ENCODE assay signal across 8 mouse cellular contexts in genomic region chr10:128900698-128901097, GRCm38 (mm10). TPM values are rescaled to one million over a fixed set of nuclear protein-coding genes. Genes with fewer than 3 reads are reported as not detected.
DNase-seq lines count a peak whose midpoint lies in the region; ATAC-seq and TF ChIP-seq lines count a peak whose summit lies in the region.

Gene Cd63, plus strand, starts transcription at chr10:128900989.

- no peaks in the 10 kb centered on the region for H3K9me3 ChIP-seq in hindbrain, embryonic 13.5 days
- no peaks in the 10 kb centered on the region for H3K9me3 ChIP-seq in liver, embryonic 14.5 days (ENCODE audit: control insufficient read depth, low read length)

- H3K4me1 ChIP-seq in hindbrain, embryonic 13.5 days (replicated peaks): peaks cover 14% of the 10 kb centered on the region
- 0 out of 4 replicates have a peak, but pooled peaks cover 0 to 3% of the 10 kb centered on the region in 2 experiments for H3K4me1 ChIP-seq in liver, embryonic 14.5 days (replicated peaks; ENCODE audit: control insufficient read depth in 2 of 2, insufficient read depth in 2 of 2, low read length in 1 of 2)

- no peak within 1 kb of the TSS for H3K9ac ChIP-seq in hindbrain, embryonic 13.5 days
- H3K9ac ChIP-seq in liver, embryonic 14.5 days (replicated peaks): no peak within 1 kb of the TSS

- 85% methylated on average over 3 of the region's 3 CpGs for WGBS in hindbrain, embryonic 13.5 days
- WGBS in liver, embryonic 14.5 days (ENCODE audit: insufficient replicate concordance): 58% methylated on average over 3 of the region's 3 CpGs

- no peak within 1 kb of the TSS for H3K27ac ChIP-seq in hindbrain, embryonic 13.5 days
- no peak within 1 kb of the TSS for H3K27ac ChIP-seq in liver, embryonic 14.5 days

- no peak for ATAC-seq in hindbrain, embryonic 13.5 days (ENCODE audit: low FRiP score)
- no peak for ATAC-seq in liver, embryonic 14.5 days (ENCODE audit: insufficient read depth)

- H3K36me3 ChIP-seq in hindbrain, embryonic 13.5 days: no peaks in the 10 kb centered on the region
- H3K36me3 ChIP-seq in liver, embryonic 14.5 days (replicated peaks; ENCODE audit: control insufficient read depth, insufficient read depth, low read depth): no peaks in the 10 kb centered on the region

- peaks cover 21% of the 10 kb centered on the region for H3K27me3 ChIP-seq in hindbrain, embryonic 13.5 days
- H3K27me3 ChIP-seq in liver, embryonic 14.5 days (ENCODE audit: control insufficient read depth, insufficient read depth, low read length): peaks cover 14% of the 10 kb centered on the region

- no peak for TF ChIP-seq CTCF in liver, embryonic 14.5 days (IDR thresholded peaks at IDR 0.05; ENCODE audit: low read depth)

- no peak within 1 kb of the TSS for H3K4me3 ChIP-seq in hindbrain, embryonic 13.5 days
- H3K4me3 ChIP-seq in liver, embryonic 14.5 days (ENCODE audit: insufficient read depth in 1 of 2, low read depth in 2 of 2, low read length in 2 of 2): no peak within 1 kb of the TSS

- TF ChIP-seq EP300 in liver, embryonic 14.5 days (IDR thresholded peaks at IDR 0.05; ENCODE audit: low read depth): no peak

- no peak within 1 kb of the TSS for H3K4me2 ChIP-seq in hindbrain, embryonic 13.5 days
- no peak within 1 kb of the TSS for H3K4me2 ChIP-seq in liver, embryonic 14.5 days (ENCODE audit: low read depth)

- peak; percentile 84 for DNase-seq in heart, adult 11 months
- no peak for DNase-seq in heart, adult 9 months (ENCODE audit: low spot score in 2 of 2)
- DNase-seq in adrenal gland, adult 2 months: no peak
- no peak for DNase-seq in gastrocnemius, adult 18-20 months (ENCODE audit: low spot score)
- no peak for DNase-seq in liver, embryonic 14.5 days (ENCODE audit: low read depth in 3 of 3, low spot score in 3 of 3)
- DNase-seq in adipocyte (ENCODE audit: low spot score): no peak
- no peak for DNase-seq in embryo, embryonic 10.5 days (ENCODE audit: low spot score)

RNA-seq across cellular contexts. Expression of gene Cd63, which starts in this region (rescaled TPM):
- 100 to 1,000 TPM; 279 to 433 TPM for total RNA-seq in adrenal gland, adult 2 months (2021)
- polyA plus RNA-seq in adrenal gland, adult 2 months (2012; rRNA removed): 38.2 and 44.2 TPM in 2 replicates
- total RNA-seq in gastrocnemius, adult 18-20 months (2021): 100 to 1,000 TPM; 101 to 160 TPM
- 198 and 229 TPM in 2 replicates for polyA plus RNA-seq in hindbrain, embryonic 13.5 days (2015; fragmentation: Nextera tagmentation; extraction: Ambion mirVana)
- polyA plus RNA-seq in liver, embryonic 14.5 days (2012; rRNA removed): 22.5 and 29.6 TPM in 2 replicates
- polyA plus RNA-seq in liver, embryonic 14.5 days (2014; fragmentation: Nextera tagmentation; extraction: Ambion mirVana): 73.0 and 85.0 TPM in 2 replicates
